Mouse (Mus musculus) left cerebral cortex, postnatal 10 days (tissue): ENCODE measurements around the gene Foxq1. TPM values are rescaled to one million over a fixed set of nuclear protein-coding genes. Genes with fewer than 3 reads are reported as not detected.
A peak's percentile ranks its signal among the peaks of the same experiment; 100 is the strongest.

Experiments used
- DNase-seq, 2 experiments: peaks; one replicate each; pipeline ENCODE4 v3.0.0; 2021 to 2022; ENCODE audit warnings: low spot score in 2 of 2, mixed read lengths in 1 of 2; ENCODE audit errors: extremely low spot score in 1 of 2
- intact Hi-C: fragments of 180-260 bp; cut with DNase I; formaldehyde crosslinking; loops from one replicate; pipeline ENCODE4 v1.15.1; 2025
- total RNA-seq, 2 experiments: library from RNA; stranded (reverse); gene quantifications; 2 replicates each; pipeline ENCODE4 v1.2.3; 2021

Gene Foxq1
- total RNA-seq, 2 experiments from 2014 or later, result 3.5 to 3.7 TPM

- DNase-seq, result no peak
- intact Hi-C loops, result no loop called here
These were observed 8.5 kb downstream of the Foxq1 start for GRCm38 (mm10) chr13:31564394-31564793.

GRCm38 (mm10) chr13:31567099-31567498 is 11.2 kb downstream of the Foxq1 start:
- DNase-seq, result no peak
- intact Hi-C loops, result no loop called here

DNA sequence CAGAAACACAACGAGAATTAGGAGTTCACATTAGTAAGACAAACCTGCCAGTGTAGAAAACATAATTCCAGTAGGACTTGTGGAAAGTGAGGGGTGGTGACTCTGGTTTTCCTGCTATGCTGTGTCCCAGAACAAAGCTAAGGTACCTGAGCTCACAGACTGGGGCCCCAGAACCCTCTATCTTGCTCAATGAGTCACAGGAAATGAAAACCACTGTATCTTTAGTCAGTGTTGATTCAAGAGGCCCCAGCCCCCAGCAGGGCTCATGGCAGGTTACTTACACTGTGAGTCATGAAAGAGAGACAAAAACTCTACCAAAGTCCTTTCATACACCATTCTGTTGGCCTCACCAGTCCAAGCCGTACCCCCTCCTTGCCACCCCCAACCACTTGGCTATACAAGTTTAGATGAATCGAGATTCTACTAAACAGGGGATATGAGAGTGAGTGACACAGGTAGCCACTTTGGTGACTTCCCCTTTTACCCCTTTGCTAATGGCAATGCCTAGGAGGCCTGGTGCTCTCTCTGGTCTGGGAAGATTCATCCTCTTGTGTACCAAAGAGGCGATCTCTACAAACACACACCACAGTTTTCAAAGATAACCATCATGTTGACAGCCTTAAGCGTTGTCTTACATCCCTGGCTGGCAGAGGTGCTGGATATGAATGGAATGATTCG is 11.8 kb downstream of the Foxq1 start:
- DNase-seq, result no peak
- intact Hi-C loops, result no loop called here

DNA sequence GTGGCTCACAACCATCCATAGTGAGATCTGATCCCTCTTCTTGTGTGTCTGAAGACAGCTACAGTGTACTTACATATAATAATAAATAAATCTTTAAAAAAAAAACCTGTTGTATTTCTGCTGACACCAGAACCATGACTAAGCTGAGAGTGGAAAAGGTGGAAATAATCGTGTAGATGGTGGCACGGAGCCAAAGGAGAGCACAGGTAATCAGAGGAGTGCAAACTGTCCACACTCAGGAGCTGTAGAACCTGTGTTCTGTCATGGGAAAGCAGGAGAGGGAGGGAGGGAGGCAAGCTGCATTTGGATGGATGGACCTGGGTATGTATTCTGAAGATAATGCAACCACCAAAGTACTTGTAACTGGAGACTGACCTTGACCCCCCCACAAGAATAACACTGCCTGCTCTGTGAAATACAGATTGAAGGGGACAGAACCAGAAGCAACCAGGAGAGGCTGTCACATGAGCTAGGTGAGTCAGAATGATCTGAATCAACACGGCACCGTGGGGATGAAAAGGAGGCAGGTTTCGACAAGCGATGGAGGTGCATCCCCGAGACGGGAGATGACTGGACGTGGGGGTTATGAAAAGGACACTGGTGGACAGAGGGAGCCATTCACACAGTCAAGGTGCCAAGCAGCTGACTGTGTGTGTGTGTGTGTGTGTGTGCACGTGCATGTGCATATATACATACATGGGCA is 17.0 kb downstream of the Foxq1 start:
- intact Hi-C loops, result no loop called here
- DNase-seq, result no peak

DNA sequence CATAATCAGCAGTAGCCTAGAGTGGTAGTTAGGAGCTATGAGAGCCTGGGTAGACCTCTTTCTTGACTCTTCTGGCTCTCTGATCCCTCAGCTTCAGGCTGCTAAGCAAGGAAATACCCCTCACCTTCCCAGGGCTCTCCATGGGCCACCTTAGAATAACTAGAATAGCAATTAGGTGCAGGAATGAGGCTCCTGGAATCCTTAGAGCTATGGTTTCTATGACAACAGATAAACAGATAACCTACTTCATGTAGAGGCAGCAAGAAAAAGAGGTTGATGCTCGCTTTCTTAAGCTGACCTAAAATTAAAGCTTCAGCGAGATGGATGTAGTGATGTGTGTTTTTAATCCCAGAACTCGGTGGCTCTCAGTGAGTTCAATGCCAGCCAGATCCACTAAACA is 18.7 kb downstream of the Foxq1 start:
- intact Hi-C loops, result no loop called here
- DNase-seq, result no peak

DNA sequence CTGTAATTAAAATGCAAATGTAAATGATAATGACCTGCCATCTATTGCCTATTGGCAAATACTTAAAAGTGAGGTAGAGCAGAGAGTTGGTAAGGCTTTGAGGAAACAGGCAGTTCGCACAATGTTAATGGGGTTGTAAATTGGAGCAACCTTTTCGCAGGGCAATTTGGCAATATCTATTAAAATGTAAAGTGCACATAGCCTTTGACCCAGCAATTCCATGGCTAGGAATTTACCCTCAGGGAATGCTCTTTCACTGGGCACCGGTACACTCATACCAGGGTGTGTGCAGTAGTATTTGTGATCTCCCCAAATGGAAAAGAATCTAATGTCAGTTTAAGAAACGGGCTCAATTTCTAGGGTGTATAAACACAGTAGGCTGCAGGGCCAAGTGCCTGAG is 20.8 kb downstream of the Foxq1 start:
- intact Hi-C loops, result no loop called here
- no peak for DNase-seq

DNA sequence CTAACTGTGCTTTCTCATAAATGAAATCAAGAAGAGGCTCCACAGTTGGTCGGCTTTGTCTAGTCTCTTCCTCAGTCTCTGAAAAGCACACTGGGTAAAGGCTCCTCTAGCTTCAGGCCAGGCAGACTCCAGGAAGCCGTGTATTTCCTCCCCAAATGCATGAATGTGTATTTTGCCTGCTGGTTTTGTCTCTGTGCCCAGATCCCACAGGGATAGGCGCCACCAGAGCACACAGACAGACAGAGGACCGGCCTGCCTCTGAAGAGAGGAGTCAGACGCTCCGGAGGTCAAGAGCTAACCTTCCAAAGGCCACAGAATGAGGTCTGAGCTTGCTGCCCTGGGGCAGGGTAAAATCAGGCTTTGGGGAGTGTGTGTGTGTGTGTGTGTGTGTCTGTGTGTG is 21.6 kb downstream of the Foxq1 start:
- intact Hi-C loops, result no loop called here
- peak in 1 of 2 experiments; percentile 59 for DNase-seq

GRCm38 (mm10) chr13:31578389-31578788 is 22.5 kb downstream of the Foxq1 start:
- no peak for DNase-seq
- intact Hi-C loops, result no loop called here

DNA sequence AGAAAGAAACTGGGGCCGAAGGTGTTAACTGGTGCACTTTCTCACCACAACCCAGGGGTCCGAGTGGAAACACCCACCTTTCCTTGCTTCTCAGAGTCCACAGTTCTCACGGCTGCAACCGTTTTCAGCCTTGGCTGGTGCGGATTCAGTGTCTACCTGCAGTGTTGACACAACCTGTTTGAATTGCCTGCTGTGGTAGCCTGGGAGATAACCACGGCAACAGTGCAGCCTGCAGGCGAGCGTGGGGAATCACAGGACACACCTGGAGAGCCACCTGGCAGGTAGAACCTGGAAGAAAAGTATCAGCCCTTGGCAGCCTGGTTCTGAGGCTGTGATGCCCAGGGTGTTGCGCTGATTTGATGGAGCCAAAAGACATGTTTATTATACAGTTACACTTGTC is 23.9 kb downstream of the Foxq1 start:
- intact Hi-C loops, result no loop called here
- DNase-seq, result no peak

DNA sequence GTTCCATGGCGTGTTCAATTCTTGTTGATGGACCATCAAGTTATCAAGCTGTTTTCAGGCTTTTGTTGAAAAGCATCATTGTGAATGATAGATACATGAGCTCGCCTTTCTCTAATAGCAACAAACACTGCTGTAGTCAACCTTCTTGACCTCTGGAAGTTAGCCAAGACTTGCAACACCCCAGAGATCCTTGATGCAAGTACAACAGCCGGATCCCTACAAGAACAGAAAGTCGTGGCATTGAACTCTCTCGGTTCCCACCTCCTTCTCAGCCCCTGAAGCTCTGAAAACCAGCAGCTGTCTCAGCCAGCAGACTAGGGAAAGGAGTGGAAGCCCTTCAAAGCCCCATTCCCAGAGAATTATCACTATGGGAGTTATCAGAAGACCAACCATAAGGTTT is 31.4 kb downstream of the Foxq1 start:
- DNase-seq, result no peak
- intact Hi-C loops, result no loop called here

DNA sequence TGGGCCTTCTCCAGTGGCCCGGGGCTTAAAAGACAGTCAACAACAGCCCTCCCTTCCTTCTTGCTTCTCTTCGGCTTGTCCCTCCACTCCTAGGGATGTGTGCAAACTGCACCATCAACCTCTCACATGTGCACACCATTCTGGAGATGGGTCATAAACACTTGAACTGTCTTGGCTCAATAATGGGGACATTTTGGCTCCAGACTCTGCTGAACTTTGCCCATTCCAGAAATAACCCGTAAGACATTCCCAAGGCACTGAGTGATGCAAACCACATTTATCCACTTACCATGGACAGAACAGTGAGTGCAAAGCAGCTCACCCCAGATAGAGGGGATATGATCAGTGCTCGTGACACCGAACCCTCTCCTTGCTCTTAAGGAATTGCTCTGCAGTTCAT is 43.6 kb downstream of the Foxq1 start:
- DNase-seq, result no peak
- intact Hi-C loops, result no loop called here

DNA sequence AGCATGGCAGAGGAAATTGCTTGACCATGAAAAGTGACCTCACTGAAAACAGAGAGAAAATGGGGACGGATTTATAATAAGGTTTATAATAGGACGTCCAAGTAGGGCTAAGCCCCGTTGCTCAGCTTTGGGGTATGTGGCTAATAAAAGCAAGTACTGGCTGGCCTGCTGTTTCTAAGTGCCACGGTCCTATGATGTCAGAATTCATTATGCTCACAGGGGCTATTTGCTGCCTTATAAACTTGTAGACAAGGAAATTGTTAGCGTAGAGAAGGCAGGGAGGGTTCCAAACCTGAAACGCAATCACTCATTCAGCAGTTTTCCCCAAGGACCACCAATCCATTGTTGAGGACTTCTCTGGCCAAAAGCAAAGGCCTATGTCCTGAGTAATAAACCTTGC is 48.0 kb downstream of the Foxq1 start:
- intact Hi-C loops, result no loop called here
- no peak for DNase-seq

Other genes starting within 250 kb of the Foxq1 start
- gene A530084C06Rik, start 3.2 kb downstream of the Foxq1 start, total RNA-seq, result 1 to 10 TPM; 1.2 to 1.3 TPM
- gene Foxf2, start 69.7 kb downstream of the Foxq1 start, total RNA-seq, result 10 to 100 TPM in 1 of 2 experiments, 1 to 10 TPM in 1; 8.2 to 10.2 TPM